Mouse (Mus musculus): Measurements from ENCODE around the gene Tmem151b.

- TF ChIP-seq CTCF (IDR thresholded peaks at IDR 0.05; ENCODE audit: low read depth, low read length): no peak
- TF ChIP-seq POLR2A (IDR thresholded peaks at IDR 0.05; ENCODE audit: extremely low read depth, insufficient read depth, low read length): no peak
Observed at GRCm38 (mm10) chr17:45568990-45569389, 19.5 kb upstream of the Tmem151b start.

All from liver, adult 2 months (tissue).